Mouse (Mus musculus) granulocyte monocyte progenitor cell, adult 5-6 weeks (primary cell): ENCODE measurements at regions not wholly inside any gene's neighbourhood (a gene's known extent, or its start where the extent isn't known, plus 50 kb on each side); places are given as distances from the start of the nearest gene placed in this dataset.
"Not testable (repeated sequence)": the region's sequence is repeated elsewhere in the genome, so short reads cannot be mapped to it uniquely, and the experiment has no call there.

Experiments
- ATAC-seq: replicated peaks from 2 replicates; pipeline ENCODE4 v1.8.0; 2016; ENCODE audit warnings: mild to moderate bottlenecking, moderate TSS enrichment, inconsistent platforms; ENCODE audit not compliant: poor library complexity, severe bottlenecking

DNA sequence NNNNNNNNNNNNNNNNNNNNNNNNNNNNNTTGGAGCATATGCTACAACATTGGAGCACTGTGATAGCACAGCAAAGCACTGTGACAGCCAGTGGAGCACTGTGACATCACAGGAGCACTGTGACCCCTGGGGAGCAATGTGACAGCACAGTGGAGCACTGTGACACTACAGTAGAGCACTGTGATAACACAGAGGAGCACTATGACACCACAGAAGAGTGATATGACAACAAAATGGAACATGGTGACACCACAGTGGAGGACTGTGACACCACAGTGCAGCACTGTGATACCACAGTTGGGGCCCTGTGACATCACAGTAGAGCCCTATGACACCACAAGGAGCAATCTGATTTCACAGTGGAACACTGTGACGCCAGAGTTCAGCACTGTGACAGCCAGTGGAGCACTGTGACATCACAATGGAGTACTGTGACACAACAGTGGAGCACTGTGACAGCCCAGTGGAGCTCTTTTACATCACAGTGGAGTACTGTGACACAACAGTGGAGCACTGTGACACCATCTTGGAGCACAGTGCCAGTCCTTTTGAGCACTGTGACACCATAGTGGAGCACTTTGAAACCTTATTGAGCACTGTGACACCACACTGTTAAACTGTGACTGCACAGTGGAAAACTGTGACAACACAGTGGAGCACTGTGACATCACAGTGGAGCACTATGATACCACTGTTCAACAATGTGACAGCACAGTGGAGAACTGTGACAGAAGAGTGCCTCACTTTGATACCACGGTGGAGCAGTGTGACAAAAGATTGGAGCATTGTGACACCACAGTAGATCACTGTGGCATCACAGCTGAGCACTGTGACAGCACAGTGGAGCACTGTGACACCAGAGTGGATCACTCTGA, 116.9 kb upstream of the Vmn1r2 start:
- ATAC-seq = peak; percentile 44

- ATAC-seq = 0 out of 2 replicates have a peak, but pooled peaks have one; percentile 3
Measured at GRCm38 (mm10) chr4:3050847-3051135, 116.3 kb upstream of the Vmn1r2 start.

- no peak for ATAC-seq
Measured at GRCm38 (mm10) chr4:3051212-3051611, 115.9 kb upstream of the Vmn1r2 start.

DNA sequence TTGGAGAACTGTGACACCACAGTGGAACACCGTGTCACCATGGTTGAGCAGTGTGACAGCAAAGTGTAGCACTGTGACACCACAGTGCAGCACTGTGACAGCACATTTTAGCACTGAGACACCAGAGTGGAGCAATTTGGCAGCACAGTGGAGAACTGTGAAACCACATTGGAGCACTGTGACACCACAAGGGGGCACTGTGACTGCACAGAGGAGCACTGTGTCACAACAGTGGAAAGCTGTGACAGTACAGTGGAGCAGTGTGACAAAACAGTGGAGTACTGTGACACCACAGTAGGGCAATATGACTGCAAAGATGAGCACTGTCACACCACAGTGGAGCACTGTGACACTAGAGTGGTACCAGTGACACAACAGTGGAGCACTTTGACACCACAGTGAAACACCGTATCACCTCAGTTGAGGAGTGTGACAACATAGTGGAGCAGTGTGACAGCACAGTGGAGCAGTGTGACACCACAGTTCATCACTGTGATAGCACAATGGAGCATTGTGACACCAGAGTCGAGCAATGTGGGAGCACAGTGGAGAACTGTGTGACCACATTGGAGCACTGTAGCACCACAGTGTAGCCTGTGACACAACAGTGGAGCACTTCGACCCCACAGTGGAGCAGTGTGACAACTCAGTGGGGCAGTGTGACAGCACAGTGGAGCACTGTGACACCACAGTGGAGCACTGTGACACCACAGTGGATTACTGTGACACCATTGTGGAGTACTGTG, 114.6 kb upstream of the Vmn1r2 start:
- ATAC-seq = peak; percentile 24

DNA sequence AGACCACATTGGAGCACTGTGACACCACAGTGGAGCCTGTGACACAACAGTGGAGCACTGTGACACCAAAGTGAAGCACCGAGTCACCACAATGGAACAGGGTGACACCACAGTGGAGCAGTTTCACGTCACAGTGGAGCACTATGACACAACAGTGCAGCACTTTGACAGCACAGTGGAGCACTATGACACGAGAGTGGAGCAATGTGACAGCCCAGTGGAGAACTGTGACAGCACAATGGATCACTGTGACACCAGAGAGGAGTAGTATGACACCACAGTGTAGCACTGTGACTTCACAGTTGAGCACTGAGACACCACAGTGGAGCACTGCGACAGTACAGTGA, 114.1 kb upstream of the Vmn1r2 start:
- peak; percentile 8; the same call in 1 of the 2 replicates for ATAC-seq

DNA sequence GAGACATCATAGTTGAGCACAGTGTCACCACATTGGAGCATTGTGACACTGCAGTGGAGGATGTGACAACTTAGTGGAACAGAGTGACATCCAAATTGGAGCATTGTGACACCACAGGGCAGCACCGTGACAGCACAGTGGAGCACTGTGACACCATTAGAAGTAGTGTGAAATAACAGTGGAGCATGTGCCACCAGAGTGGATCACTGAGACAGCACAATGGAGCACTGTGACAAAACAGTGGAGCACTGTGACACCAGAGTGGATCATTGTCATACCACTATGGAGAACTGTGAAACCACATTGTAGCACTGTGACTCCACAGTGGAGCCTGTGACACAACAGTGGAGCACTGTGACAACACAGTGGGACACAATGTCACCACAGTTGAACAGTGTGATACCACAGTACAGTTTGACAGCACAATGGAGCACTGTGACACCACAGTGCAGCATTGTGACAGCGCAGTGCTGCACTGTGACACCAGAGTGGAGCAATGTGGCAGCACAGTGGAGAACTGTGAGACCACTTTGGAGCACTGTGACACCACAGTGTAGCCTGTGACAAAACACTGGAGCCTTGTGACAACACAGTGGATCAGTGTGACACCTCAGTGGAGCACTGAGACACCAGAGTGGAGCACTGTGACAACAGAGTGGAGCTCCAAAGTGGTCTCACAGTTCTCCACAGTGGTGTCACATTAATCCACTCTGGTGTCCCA, 113.5 kb upstream of the Vmn1r2 start:
- no peak for ATAC-seq

DNA sequence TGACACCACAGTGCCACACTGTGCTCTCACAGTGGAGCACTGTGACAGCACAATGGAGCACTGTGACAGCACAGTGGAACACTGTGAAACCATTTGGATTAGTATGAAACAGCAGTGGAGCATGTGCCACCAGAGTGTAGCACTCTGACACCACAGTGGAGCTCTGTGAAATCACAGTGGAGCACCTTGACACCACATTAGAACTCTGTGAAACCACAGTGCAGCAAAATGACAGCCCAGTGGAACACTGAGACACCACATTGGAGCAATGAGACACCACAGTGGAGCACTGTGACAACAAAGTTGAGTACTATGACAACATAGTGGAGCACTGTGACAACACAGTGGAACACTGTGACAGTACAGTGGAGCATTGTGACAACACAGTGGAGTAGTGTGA, 112.2 kb upstream of the Vmn1r2 start:
- no peak for ATAC-seq

DNA sequence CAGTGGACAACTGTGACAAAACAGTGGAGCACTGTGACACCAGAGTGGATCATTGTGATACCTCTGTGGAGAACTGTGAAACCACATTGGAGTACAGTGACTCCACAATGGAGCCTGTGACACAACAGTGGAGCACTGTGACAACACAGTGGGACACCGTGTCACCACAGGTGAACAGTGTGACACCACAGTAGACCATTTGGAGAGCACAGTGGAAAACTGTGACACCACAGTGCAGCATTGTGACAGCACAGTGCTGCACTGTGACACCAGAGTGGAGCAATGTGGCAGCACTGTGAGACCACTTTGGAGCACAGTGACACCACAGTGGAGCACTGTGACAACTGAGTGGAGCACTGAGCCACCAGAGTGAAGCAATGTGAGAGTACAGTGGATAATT, 111.7 kb upstream of the Vmn1r2 start:
- ATAC-seq = no peak

- ATAC-seq = 0 out of 2 replicates have a peak, but pooled peaks have one; percentile 0
Measured at GRCm38 (mm10) chr4:3059511-3060054, 107.5 kb upstream of the Vmn1r2 start.

- no peak for ATAC-seq
Measured at GRCm38 (mm10) chr4:3062027-3062605, 105.0 kb upstream of the Vmn1r2 start.

- no peak for ATAC-seq
Measured at GRCm38 (mm10) chr4:3063966-3064365, 103.2 kb upstream of the Vmn1r2 start.

DNA sequence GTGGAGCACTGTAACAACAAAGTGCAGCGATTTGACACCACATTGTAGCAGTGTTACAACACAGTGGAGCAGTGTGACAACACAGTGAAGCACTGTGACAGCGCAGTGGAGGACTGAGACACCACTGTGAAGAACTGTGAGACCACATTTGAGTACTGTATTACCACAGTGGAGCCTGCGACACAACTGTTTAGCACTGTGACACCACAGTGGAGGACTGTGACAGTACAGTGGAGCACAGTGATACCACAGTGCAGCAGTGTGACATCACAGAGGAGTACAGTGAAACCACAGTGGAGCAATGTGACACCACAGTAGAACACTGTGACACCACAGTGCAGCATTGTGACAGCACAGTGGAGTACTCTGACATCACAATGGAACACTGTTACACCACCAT, 102.5 kb upstream of the Vmn1r2 start:
- ATAC-seq = no peak

DNA sequence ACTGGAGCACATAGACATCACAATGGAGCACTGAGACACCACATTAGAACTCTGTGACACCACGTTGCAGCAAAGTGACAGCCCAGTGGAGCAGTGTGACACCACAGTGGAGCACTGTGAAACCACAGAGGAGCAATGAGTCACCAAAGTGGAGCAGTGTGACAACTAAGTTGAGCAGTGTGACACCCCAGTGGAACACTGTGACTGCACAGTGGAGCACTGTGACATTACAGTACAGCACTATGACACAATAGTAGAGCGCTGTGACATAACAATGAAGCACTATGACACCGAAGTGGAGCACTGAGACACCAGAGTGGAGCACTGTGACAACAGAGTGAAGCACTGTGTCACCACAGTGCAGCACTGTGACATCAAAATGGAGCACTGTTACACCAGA, 101.8 kb upstream of the Vmn1r2 start:
- ATAC-seq = not testable (repeated sequence)

DNA sequence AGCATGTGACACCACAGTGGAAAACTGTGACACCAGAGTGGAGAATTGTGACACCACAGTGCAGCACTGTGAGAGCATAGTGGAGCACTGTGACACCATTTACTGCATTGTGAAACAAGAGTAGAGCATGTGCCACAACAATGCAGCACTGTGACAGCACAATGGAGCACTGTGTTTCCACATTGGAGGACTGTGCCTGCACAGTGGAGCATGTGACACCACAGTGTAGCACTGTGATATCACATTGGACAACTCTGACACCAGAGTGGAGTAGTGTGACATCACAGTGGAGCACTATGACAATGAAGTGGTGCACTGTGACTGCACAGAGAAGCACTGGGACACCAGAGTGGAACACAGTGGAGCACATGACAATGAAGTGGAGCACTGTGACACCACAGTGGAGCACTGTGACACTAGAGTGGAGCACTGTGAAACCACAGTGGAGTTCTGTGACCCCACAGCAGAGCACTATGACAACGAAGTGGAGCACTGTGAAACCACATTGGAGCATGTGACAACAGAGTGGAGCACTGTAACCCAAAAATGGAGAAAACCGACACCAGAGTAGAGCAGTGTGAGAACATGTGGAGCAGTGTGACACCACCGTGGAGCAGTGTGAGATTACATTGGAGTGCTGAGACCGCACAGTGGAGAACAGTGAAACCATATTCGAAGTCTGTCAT, 100.9 kb upstream of the Vmn1r2 start:
- ATAC-seq = no peak

DNA sequence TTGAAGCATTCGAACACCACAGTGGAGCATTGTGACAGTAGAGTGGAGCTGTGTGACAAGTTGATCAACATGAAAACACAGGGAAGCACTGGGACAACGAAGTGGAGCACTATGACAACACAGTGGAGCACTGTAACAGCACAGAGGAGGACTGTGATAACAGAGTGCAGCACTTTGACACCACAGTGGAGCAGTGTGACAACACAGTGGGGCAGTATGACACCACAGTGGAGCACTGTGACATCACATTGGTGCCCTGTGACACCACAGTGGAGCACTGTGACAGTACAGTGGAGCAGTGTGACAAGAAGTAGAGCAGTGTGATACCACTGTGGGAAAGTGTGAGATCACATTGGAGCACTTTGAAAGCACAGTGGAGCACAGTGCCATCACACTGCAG, 99.9 kb upstream of the Vmn1r2 start:
- 0 out of 2 replicates have a peak, but pooled peaks have one; percentile 0 for ATAC-seq

DNA sequence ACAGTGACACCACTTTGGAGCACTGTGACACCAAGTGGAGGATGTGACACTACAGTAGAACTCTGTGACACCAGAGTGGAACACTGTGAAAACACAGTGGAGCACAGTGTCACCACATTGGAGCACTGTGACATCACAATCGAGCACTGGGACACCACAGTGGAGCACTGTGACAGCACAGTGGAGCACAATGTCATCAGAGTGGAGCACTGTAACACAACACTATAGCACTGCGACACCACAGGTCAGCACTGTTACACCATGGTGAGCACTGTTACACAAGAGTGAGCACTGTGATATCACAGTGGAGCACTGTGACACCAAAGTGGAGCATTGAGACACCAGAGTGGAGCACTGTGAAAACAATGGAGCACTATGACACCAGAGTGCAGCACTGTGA, 99.5 kb upstream of the Vmn1r2 start:
- ATAC-seq = peak; percentile 12

- no peak; the same call in 1 of the 2 replicates for ATAC-seq
Measured at GRCm38 (mm10) chr4:3068306-3069223, 98.6 kb upstream of the Vmn1r2 start.

DNA sequence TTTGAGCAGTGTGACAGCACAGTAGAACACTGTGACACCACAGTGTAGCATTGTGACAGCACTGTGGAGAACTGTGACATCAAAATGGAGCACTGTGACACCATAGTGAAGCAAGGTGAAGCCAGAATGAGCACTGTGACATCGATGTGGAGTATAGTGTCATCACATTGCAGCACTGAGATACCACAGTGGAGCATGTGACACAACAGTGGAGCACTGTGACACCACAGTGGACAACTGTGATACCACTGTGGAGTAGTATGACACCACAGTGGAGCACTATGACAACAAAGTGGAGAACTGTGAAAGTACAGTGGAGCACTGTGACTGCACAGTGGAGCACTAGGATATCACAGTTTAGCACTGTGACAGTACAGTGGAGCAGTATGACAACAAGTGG, 97.8 kb upstream of the Vmn1r2 start:
- ATAC-seq = no peak

GRCm38 (mm10) chr4:3071326-3071725, 95.8 kb upstream of the Vmn1r2 start:
- ATAC-seq = not testable (repeated sequence)
